Comparison of ENCODE assay signal across 27 mouse cellular contexts in the genomic region with DNA sequence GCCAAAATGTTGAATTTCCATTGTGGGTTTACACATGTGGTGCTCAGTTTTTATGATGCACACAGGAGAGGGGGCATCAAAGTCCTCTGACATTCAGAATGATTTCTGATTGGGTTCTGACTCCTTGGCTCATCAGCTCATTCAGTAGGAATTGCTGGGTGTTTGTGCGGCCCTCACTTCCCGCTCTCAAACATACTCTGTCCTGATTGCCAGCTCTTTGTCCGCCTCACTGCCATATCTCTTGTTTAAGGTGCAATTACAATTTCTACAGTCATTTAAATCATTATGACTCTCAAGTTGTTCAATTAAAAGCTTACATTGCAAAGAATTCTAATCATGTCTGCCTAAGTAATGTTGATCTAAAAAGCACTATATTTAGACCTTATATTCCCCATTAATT.
"Had no signal": no experiment of that assay in that cellular context is flagged by ENCODE, and none has a peak within 500 bp of the region (broad histone marks: within the 10 kb centered on the region; RNA-seq: fewer than 3 reads in every experiment).

No protein-coding gene starts in this region.

- H3K4me1 ChIP-seq: heart, embryonic 10.5 days; hindbrain, embryonic 10.5 days; hindbrain, embryonic 15.5 days; liver, embryonic 13.5 days; liver, embryonic 15.5 days had no signal

- H3K4me3 ChIP-seq: gastrocnemius, adult 2 months; heart, embryonic 10.5 days; heart, embryonic 12.5 days; hindbrain, embryonic 10.5 days; hindbrain, embryonic 13.5 days; hindbrain, embryonic 15.5 days; kidney, embryonic 15.5 days; liver, embryonic 13.5 days; liver, embryonic 15.5 days had no signal

- H3K9me3 ChIP-seq: heart, embryonic 10.5 days; heart, embryonic 12.5 days; hindbrain, embryonic 10.5 days; hindbrain, embryonic 13.5 days; hindbrain, embryonic 15.5 days; kidney, embryonic 15.5 days; liver, embryonic 13.5 days; liver, embryonic 15.5 days had no signal

- H3K27ac ChIP-seq: heart, embryonic 10.5 days; hindbrain, embryonic 10.5 days; hindbrain, embryonic 13.5 days; hindbrain, embryonic 15.5 days; hindbrain, postnatal 0 days; kidney, embryonic 15.5 days; kidney, postnatal 0 days; liver, embryonic 13.5 days; liver, embryonic 15.5 days had no signal

- H3K4me2 ChIP-seq: heart, embryonic 12.5 days; hindbrain, embryonic 13.5 days; hindbrain, embryonic 15.5 days; kidney, embryonic 15.5 days; liver, embryonic 11.5 days; liver, embryonic 13.5 days; liver, embryonic 15.5 days had no signal

- DNase-seq: gastrocnemius, adult 2 months; gastrocnemius, postnatal 10 days; gastrocnemius, postnatal 25 days; heart, adult 18-20 months; heart, postnatal 10 days; heart, postnatal 4 days; kidney, adult 11 months; kidney, adult 2 months; kidney, adult 9 months; kidney, postnatal 14 days; kidney, postnatal 36 days; layer of hippocampus, adult 9-11 months; layer of hippocampus, postnatal 36 days; left cerebral cortex, postnatal 4 days; liver; liver, embryonic 13.5 days had no signal

- H3K9ac ChIP-seq: heart, embryonic 12.5 days; hindbrain, embryonic 13.5 days; hindbrain, embryonic 15.5 days; kidney, embryonic 15.5 days; liver, embryonic 13.5 days; liver, embryonic 15.5 days had no signal

- ATAC-seq: hindbrain, postnatal 0 days; intestine, embryonic 16.5 days had no signal

- H3K27me3 ChIP-seq: heart, embryonic 12.5 days; hindbrain, embryonic 13.5 days; hindbrain, embryonic 15.5 days; kidney, embryonic 15.5 days; liver, embryonic 13.5 days; liver, embryonic 15.5 days had no signal

- H3K36me3 ChIP-seq: heart, embryonic 10.5 days; heart, embryonic 12.5 days; hindbrain, embryonic 10.5 days; hindbrain, embryonic 15.5 days; kidney, embryonic 15.5 days; liver, embryonic 13.5 days; liver, embryonic 15.5 days had no signal
